Mouse (Mus musculus) T-helper 17 cell (primary cell): ENCODE data around the gene Zfp784.

Experiments
- in situ Hi-C, 2 experiments: fragments of 300-600 bp; cut with MboI, MseI; formaldehyde crosslinking; loops; 1 replicate in 1 of 2; 2 replicates in 1 of 2; pipeline ENCODE4 v1.15.1; 2025; ENCODE audit warnings: high pct_unique_total_duplicates in 2 of 2

Gene Zfp784

GRCm38 (mm10) chr7:5038109-5038732 lies at the start of gene Zfp784:
Gene Zfp784, minus strand, starts transcription at chr7:5038446.
- in situ Hi-C loops, result no loop called here

DNA sequence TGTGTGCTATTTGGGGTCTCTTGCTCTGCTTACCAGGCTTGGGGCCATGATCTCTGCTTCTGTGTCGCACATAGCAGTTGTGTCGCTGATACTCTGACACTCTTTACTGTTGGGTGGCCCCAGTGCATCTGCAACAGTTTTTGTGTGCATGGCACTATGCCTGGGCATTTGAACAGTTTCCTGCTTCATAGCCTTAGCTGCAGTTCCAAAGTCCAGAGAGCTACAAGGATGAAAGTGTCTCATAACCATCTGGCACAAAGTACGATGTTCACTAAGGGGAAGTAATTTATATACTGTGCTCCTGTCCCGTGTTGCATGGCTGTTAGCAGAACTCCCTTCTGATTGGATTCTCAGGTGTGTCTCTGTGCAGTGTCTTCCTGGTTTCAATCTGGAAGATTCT lies 49.6 kb upstream of the Zfp784 start:
- in situ Hi-C loops, result loop anchor here in 1 of 2 experiments (25.0 kb wide), 3 partner anchors 951 to 1299 kb away; partner anchors contain the start of genes Leng8, Smim17, Zfp28 and Zfp444

GRCm38 (mm10) chr7:5086921-5087440 lies 48.7 kb upstream of the Zfp784 start:
- in situ Hi-C loops, result loop anchor here in 1 of 2 experiments (25.0 kb wide), 3 partner anchors 950 to 1300 kb away; partner anchors contain the start of genes Leng8, Smim17, Zfp28 and Zfp444

DNA sequence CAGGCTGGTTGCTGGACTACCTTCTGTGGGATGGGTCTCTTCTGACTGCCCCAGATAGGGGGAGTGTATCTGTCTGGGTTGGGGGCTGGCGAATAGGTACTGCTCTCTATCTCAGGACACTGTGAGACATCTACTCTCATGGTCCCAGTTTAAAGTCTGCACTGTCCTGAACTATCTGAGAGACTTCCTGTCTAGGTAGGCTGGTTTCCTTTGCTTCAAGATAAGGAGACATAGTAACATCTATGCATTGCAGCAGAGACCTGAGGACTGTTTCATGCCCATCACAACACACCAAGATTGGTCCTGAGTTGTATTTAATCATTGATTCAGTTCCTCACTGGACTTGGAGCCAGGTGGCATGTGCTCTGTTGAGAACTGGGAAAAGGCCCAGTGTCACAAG lies 47.3 kb upstream of the Zfp784 start:
- in situ Hi-C loops, result loop anchor here in 1 of 2 experiments (25.0 kb wide), 3 partner anchors 948 to 1302 kb away; partner anchors contain the start of genes Leng8, Smim17, Zfp28 and Zfp444

- in situ Hi-C loops, result loop anchor here in 1 of 2 experiments (5.0 to 25.0 kb wide), 4 partner anchors 946 to 1391 kb away; partner anchors contain the start of genes Leng8, Mboat7, Smim17 and Tsen34
These were observed 45.3 kb upstream of the Zfp784 start for GRCm38 (mm10) chr7:5083325-5084105.

DNA sequence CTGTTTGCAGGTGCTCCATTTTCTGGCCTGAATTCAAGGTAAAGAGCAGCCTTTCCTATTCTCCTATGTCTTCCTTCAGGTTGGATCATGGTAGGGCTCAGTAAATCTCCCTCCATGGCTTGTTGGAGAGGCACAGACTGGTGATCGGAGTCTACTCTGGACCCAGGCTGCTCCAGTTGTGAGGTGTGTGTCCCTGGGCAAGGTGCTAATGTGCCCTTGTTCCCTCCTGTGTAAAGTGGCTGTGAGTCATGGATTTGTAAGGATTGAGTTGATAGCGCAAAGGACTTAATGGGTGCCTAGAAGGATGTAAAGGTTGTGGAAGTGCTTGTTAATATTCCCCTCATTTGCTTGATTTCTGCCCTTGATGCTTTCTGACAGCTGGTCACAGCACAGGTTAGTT lies 43.7 kb upstream of the Zfp784 start:
- in situ Hi-C loops, result loop anchor here in 1 of 2 experiments (5.0 to 25.0 kb wide), 4 partner anchors 945 to 1390 kb away; partner anchors contain the start of genes Leng8, Mboat7, Smim17 and Tsen34

GRCm38 (mm10) chr7:5081241-5081640 lies 43.0 kb upstream of the Zfp784 start:
- in situ Hi-C loops, result loop anchor here in 1 of 2 experiments (5.0 to 25.0 kb wide), 4 partner anchors 944 to 1389 kb away; partner anchors contain the start of genes Leng8, Mboat7, Smim17 and Tsen34

- in situ Hi-C loops, result loop anchor here in 1 of 2 experiments (5.0 to 25.0 kb wide), 4 partner anchors 944 to 1389 kb away; partner anchors contain the start of genes Leng8, Mboat7, Smim17 and Tsen34
These were observed 42.6 kb upstream of the Zfp784 start for GRCm38 (mm10) chr7:5080815-5081214.

- in situ Hi-C loops, result loop anchor here in 1 of 2 experiments (5.0 to 25.0 kb wide), 4 partner anchors 943 to 1388 kb away; partner anchors contain the start of genes Leng8, Mboat7, Smim17 and Tsen34
These were observed 41.9 kb upstream of the Zfp784 start, which contains the start of gene Epn1 for GRCm38 (mm10) chr7:5080010-5080751. Gene Epn1, plus strand, starts transcription at chr7:5080235.

DNA sequence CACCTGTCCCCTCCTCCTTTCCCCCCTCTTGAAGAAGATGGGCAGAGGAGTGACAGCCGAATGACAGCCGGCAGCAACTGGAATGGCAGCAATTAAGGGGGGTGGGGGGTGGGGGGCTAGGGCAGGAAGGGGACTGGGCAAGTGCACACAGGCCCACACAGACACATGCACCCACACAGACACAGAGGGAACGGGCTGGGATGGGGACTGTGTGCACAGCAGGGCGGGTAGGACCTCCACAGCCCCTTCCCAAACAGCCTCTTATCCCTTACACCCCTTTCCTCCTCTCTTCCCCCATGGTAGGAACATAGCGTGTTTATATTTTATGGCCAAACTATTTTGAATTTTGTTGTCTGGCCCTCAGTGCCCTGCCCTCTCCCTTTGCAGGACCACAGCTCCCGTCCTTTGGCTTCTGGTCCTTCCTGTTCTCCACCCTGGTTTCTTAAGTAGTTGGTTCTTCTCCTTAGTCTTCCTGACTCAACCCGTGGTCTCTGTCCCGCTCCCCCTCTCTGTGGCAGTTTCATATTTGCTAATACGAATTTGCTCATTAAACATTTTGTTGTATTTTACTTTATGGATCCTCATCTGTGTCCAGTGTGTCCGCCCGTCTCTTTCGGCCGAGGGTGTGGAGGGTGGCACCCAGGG lies 41.2 kb upstream of the Zfp784 start:
- in situ Hi-C loops, result loop anchor here (5.0 to 25.0 kb wide), 5 partner anchors 935 to 1387 kb away; partner anchors contain the start of genes Leng8 (in 1 of the 2), Mboat7 (in 1 of the 2), Smim17 (in 1 of the 2) and Tsen34 (in 1 of the 2)

DNA sequence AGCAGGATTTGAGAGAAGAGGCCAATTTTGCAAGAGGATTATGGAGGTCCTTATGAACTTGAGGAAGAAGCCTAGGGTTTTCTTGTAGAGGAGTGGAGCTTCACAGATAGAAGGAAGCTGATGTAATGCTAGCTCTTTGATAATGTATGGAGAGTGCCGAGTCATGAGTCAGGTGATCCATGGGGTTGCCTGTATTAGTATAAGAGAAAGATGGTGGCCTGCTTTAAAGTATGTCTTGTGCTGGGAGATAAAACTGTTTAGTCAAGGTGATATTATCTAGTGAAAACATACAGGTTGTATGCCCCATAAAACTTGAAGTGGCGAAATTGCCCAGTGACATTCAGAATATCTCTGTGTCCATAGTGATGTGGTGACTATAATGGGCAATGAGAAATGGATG lies 38.7 kb upstream of the Zfp784 start:
- in situ Hi-C loops, result loop anchor here (10.0 to 25.0 kb wide), 4 partner anchors 932 to 1310 kb away; partner anchors contain the start of genes Leng8 (in 1 of the 2), Smim17 (in 1 of the 2), Zfp28 (in 1 of the 2) and Zfp444 (in 1 of the 2)

DNA sequence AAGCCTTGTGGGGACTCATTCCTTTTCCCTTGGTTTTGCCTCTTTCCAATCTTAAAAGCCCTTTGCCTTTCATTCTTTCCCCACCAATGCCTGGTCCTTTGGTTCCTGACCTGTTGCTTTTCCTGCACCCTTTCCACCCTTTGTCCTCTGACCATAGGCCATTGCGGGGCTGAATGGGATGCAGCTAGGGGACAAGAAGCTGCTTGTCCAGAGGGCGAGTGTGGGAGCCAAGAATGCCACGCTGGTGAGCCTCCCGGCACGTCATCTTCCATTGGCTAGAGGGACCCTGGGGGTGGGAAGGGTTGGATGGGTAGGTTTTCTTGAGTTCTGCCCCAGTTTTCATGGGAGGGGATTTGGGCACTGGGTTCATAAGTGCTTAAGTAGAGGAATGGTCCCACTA lies 36.7 kb upstream of the Zfp784 start:
- in situ Hi-C loops, result loop anchor here (10.0 to 25.0 kb wide), 5 partner anchors 930 to 1413 kb away; partner anchors contain the start of genes Zfp444 (in 2 of the 2), Zfp787 (in 2 of the 2), Leng1 (in 1 of the 2) and Leng8 (in 1 of the 2)

DNA sequence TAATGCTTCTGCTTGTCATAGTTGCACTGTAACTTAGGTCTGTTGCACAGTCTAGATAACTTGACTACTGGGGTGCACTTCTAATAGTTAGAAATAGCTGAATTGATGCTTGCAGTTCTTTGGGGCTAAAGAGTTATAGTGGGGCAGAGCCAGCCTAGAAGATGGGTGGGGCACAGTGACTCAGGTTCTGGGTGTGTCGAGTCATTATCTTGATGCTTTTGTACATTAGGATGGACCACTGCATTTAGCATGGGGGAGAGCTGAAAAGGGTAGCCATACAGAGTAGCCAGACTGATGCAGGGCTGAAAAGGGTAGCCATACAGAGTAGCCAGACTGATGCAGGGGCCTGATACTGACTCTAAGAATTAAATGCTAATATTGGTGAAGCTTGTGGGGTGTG lies 35.3 kb upstream of the Zfp784 start:
- in situ Hi-C loops, result loop anchor here in 1 of 2 experiments (10.0 to 25.0 kb wide), 3 partner anchors 929 to 1411 kb away; partner anchors contain the start of genes Leng1, Zfp444 and Zfp787

GRCm38 (mm10) chr7:5064886-5065285 lies 26.6 kb upstream of the Zfp784 start:
- in situ Hi-C loops, result loop anchor here (5.0 to 25.0 kb wide), 4 partner anchors 400 to 1403 kb away; partner anchors contain the start of genes Leng1 (in 1 of the 2), Ppp6r1 (in 1 of the 2), Zfp444 (in 1 of the 2) and Zfp787 (in 1 of the 2)

GRCm38 (mm10) chr7:5062360-5063001 lies 24.2 kb upstream of the Zfp784 start:
- in situ Hi-C loops, result loop anchor here (5.0 to 25.0 kb wide), 4 partner anchors 398 to 1400 kb away; partner anchors contain the start of genes Leng1 (in 1 of the 2), Ppp6r1 (in 1 of the 2), Zfp444 (in 1 of the 2) and Zfp787 (in 1 of the 2)

- in situ Hi-C loops, result loop anchor here (5.0 to 25.0 kb wide), 4 partner anchors 397 to 1400 kb away; partner anchors contain the start of genes Leng1 (in 1 of the 2), Ppp6r1 (in 1 of the 2), Zfp444 (in 1 of the 2) and Zfp787 (in 1 of the 2)
These were observed 23.6 kb upstream of the Zfp784 start, which contains the start of gene U2af2 for GRCm38 (mm10) chr7:5061774-5062359. Gene U2af2, plus strand, starts transcription at chr7:5062143.

GRCm38 (mm10) chr7:5060944-5061773 lies 22.9 kb upstream of the Zfp784 start:
- in situ Hi-C loops, result loop anchor here (5.0 to 25.0 kb wide), 4 partner anchors 396 to 1399 kb away; partner anchors contain the start of genes Leng1 (in 1 of the 2), Ppp6r1 (in 1 of the 2), Zfp444 (in 1 of the 2) and Zfp787 (in 1 of the 2)
